Mouse (Mus musculus): ENCODE measurements around the gene Nupl1. TPM values are rescaled to one million over a fixed set of nuclear protein-coding genes. Genes with fewer than 3 reads are reported as not detected.

Gene Nupl1
- 0.21 TPM in 1 of 2 replicates, not detected in the other for polyA plus RNA-seq (2014; fragmentation: Nextera tagmentation; extraction: Ambion mirVana)

DNA sequence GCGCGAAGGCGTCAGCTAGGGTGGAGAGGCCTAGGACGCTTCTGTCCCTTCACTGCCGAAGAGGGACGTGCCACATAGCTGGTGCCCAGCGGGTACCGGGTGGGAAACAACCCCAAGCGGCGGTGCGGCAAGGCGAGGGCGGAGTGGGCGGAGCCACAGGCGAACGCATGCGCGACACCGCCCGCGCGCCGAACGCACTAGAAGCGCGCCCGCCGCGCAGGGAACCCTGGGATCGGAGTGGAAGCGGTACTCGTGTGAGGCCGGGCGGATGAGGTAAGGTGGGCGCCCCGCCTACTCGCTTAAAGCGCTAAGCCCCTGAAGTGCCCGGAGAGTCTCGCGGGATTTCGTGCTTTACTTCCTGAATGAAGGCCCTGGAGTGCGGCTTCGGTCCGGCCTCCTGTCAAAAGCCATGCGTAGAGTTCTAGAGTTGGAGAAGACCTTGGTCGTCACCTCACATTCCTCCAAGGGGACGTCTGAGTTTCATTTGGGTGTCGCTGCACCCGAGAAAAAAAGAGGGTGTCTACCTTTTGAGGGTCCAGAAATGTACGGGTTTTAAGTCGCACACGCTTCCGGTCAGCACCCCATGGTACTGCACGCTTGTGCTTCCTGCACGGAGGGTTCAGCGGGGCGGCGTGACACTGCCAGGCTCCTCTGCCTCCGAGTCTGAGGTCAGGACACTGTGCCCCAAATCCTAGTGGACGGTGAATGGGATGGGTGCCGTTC is at the start of gene Nupl1, which contains the start of gene Gm49336:
Gene Nupl1, minus strand, starts transcription at position 151 of the 723 bp plus-strand sequence.
Gene Gm49336, minus strand, starts transcription at position 227 of the 723 bp plus-strand sequence.
- H3K4me2 ChIP-seq (replicated peaks): peak within 1 kb of the TSS; percentile 93
- H3K9me3 ChIP-seq (ENCODE audit: control insufficient read depth, low read length): no peaks in the 10 kb centered on the region
- peak within 1 kb of the TSS; percentile 92 for H3K27ac ChIP-seq
- under 1% methylated on average over 62 of the region's 62 CpGs for WGBS
- ATAC-seq (ENCODE audit: low FRiP score) (peak; percentile 99), DNase-seq (ENCODE audit: low spot score) (peak; percentile 99)
- peak within 1 kb of the TSS; percentile 100 for H3K4me3 ChIP-seq (replicated peaks; ENCODE audit: low read length)
- peak within 1 kb of the TSS; percentile 99 for H3K9ac ChIP-seq
- no peaks in the 10 kb centered on the region for H3K27me3 ChIP-seq (ENCODE audit: control insufficient read depth, insufficient read depth, low read length)
- no peaks in the 10 kb centered on the region for H3K36me3 ChIP-seq (replicated peaks; ENCODE audit: control insufficient read depth, insufficient read depth)
- H3K4me1 ChIP-seq (replicated peaks; ENCODE audit: control insufficient read depth, insufficient read depth, low read length): peaks cover 22% of the 10 kb centered on the region

DNA sequence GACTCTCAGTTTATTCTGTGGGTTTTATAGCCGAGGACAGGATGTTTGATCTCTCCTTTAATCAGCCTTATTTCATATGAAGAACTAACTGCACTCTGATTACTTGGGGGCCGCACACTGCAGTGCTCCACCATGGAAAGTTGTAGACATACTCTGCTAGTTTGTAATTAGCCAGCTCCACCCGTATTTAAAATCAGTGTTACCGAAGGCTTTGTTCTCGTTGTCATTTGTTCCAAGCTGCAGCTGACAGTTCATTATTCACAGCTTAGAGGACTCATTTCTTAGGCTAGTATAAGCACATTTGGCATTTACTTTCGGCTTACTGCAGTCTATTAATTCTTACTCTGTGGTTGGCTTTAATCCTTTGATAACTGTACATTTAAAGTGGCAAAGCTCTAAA is 49.8 kb upstream of the Nupl1 start:
- WGBS: 43% methylated on average over 6 of the region's 6 CpGs
- peaks cover 46% of the 10 kb centered on the region for H3K36me3 ChIP-seq (replicated peaks; ENCODE audit: control insufficient read depth, insufficient read depth)
- no peak for ATAC-seq (ENCODE audit: low FRiP score)
- H3K9ac ChIP-seq: no peak overlapping the region
- H3K4me1 ChIP-seq (replicated peaks; ENCODE audit: control insufficient read depth, insufficient read depth, low read length): no peaks in the 10 kb centered on the region
- no peaks in the 10 kb centered on the region for H3K27me3 ChIP-seq (ENCODE audit: control insufficient read depth, insufficient read depth, low read length)
- no peak for DNase-seq (ENCODE audit: low spot score)
- no peak overlapping the region for H3K4me2 ChIP-seq (replicated peaks)
- H3K4me3 ChIP-seq (replicated peaks; ENCODE audit: low read length): no peak overlapping the region
- H3K27ac ChIP-seq: no peak overlapping the region
- H3K9me3 ChIP-seq (ENCODE audit: control insufficient read depth, low read length): no peaks in the 10 kb centered on the region

GRCm38 (mm10) chr14:60300224-60300991 is 49.2 kb upstream of the Nupl1 start:
- Histone ChIP-seq H3K4me3 (replicated peaks; ENCODE audit: low read length) (no peak overlapping the region), H3K9me3 (ENCODE audit: control insufficient read depth, low read length) (no peaks in the 10 kb centered on the region), H3K4me2 (replicated peaks) (no peak overlapping the region), H3K27ac (no peak overlapping the region), H3K4me1 (replicated peaks; ENCODE audit: control insufficient read depth, insufficient read depth, low read length) (no peaks in the 10 kb centered on the region), H3K27me3 (ENCODE audit: control insufficient read depth, insufficient read depth, low read length) (no peaks in the 10 kb centered on the region), H3K36me3 (replicated peaks; ENCODE audit: control insufficient read depth, insufficient read depth) (peaks cover 46% of the 10 kb centered on the region), H3K9ac (no peak overlapping the region)
- 70% methylated on average over 14 of the region's 14 CpGs for WGBS
- DNase-seq (ENCODE audit: low spot score) (peak; percentile 28), ATAC-seq (ENCODE audit: low FRiP score) (no peak)

GRCm38 (mm10) chr14:60295531-60295930 is 44.3 kb upstream of the Nupl1 start:
- no peak for ATAC-seq (ENCODE audit: low FRiP score)
- Histone ChIP-seq H3K27me3 (ENCODE audit: control insufficient read depth, insufficient read depth, low read length) (no peaks in the 10 kb centered on the region), H3K9me3 (ENCODE audit: control insufficient read depth, low read length) (no peaks in the 10 kb centered on the region), H3K36me3 (replicated peaks; ENCODE audit: control insufficient read depth, insufficient read depth) (peaks cover 61% of the 10 kb centered on the region), H3K27ac (no peak overlapping the region), H3K4me1 (replicated peaks; ENCODE audit: control insufficient read depth, insufficient read depth, low read length) (no peaks in the 10 kb centered on the region), H3K9ac (no peak overlapping the region), H3K4me2 (replicated peaks) (no peak overlapping the region), H3K4me3 (replicated peaks; ENCODE audit: low read length) (no peak overlapping the region)
- DNase-seq (ENCODE audit: low spot score): no peak
- 98% methylated on average over 1 of the region's 1 CpGs for WGBS

DNA sequence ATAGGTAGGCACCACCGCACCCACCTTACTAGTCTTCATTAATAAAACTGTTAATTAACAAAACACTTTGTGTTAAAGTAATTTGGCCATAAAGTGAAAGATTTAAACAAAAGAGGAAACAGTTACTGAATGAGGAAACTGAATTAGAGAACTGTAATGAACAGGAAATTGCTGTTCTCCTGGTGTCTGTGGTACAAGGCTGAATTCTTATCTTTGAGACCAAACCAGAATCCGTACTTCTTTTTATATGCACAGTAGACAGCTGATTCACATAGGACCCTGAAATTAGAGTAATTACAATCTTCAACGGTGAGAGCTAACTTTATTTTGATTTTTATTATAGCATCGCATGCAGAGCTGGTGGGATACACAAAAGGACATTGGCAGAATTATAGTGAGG is 39.1 kb upstream of the Nupl1 start:
- H3K27ac ChIP-seq: no peak overlapping the region
- H3K36me3 ChIP-seq (replicated peaks; ENCODE audit: control insufficient read depth, insufficient read depth): peaks cover 63% of the 10 kb centered on the region
- ATAC-seq (ENCODE audit: low FRiP score): no peak
- 93% methylated on average over 4 of the region's 4 CpGs for WGBS
- DNase-seq (ENCODE audit: low spot score): no peak
- no peaks in the 10 kb centered on the region for H3K4me1 ChIP-seq (replicated peaks; ENCODE audit: control insufficient read depth, insufficient read depth, low read length)
- H3K9ac ChIP-seq: no peak overlapping the region
- no peak overlapping the region for H3K4me2 ChIP-seq (replicated peaks)
- H3K9me3 ChIP-seq (ENCODE audit: control insufficient read depth, low read length): no peaks in the 10 kb centered on the region
- no peak overlapping the region for H3K4me3 ChIP-seq (replicated peaks; ENCODE audit: low read length)
- H3K27me3 ChIP-seq (ENCODE audit: control insufficient read depth, insufficient read depth, low read length): no peaks in the 10 kb centered on the region

GRCm38 (mm10) chr14:60286194-60286863 is 35.1 kb upstream of the Nupl1 start:
- ATAC-seq (ENCODE audit: low FRiP score): no peak
- Histone ChIP-seq H3K9me3 (ENCODE audit: control insufficient read depth, low read length) (no peaks in the 10 kb centered on the region), H3K9ac (no peak overlapping the region), H3K36me3 (replicated peaks; ENCODE audit: control insufficient read depth, insufficient read depth) (peaks cover 61% of the 10 kb centered on the region), H3K27ac (no peak overlapping the region), H3K4me2 (replicated peaks) (no peak overlapping the region), H3K27me3 (ENCODE audit: control insufficient read depth, insufficient read depth, low read length) (no peaks in the 10 kb centered on the region), H3K4me3 (replicated peaks; ENCODE audit: low read length) (no peak overlapping the region), H3K4me1 (replicated peaks; ENCODE audit: control insufficient read depth, insufficient read depth, low read length) (no peaks in the 10 kb centered on the region)
- WGBS: 85% methylated on average over 7 of the region's 7 CpGs
- no peak for DNase-seq (ENCODE audit: low spot score)

GRCm38 (mm10) chr14:60275301-60276276 is 24.4 kb upstream of the Nupl1 start:
- Histone ChIP-seq H3K9ac (no peak overlapping the region), H3K27ac (no peak overlapping the region), H3K36me3 (replicated peaks; ENCODE audit: control insufficient read depth, insufficient read depth) (peaks cover 23% of the 10 kb centered on the region), H3K4me3 (replicated peaks; ENCODE audit: low read length) (no peak overlapping the region), H3K4me1 (replicated peaks; ENCODE audit: control insufficient read depth, insufficient read depth, low read length) (no peaks in the 10 kb centered on the region), H3K27me3 (ENCODE audit: control insufficient read depth, insufficient read depth, low read length) (no peaks in the 10 kb centered on the region), H3K4me2 (replicated peaks) (no peak overlapping the region), H3K9me3 (ENCODE audit: control insufficient read depth, low read length) (no peaks in the 10 kb centered on the region)
- ATAC-seq (ENCODE audit: low FRiP score) (no peak), DNase-seq (ENCODE audit: low spot score) (no peak)
- WGBS: 97% methylated on average over 7 of the region's 7 CpGs

GRCm38 (mm10) chr14:60273346-60273745 is 22.1 kb upstream of the Nupl1 start:
- Histone ChIP-seq H3K9ac (no peak overlapping the region), H3K4me1 (replicated peaks; ENCODE audit: control insufficient read depth, insufficient read depth, low read length) (0 out of 2 replicates have a peak, but pooled peaks cover 3% of the 10 kb centered on the region), H3K4me3 (replicated peaks; ENCODE audit: low read length) (no peak overlapping the region), H3K36me3 (replicated peaks; ENCODE audit: control insufficient read depth, insufficient read depth) (peaks cover 12% of the 10 kb centered on the region), H3K27me3 (ENCODE audit: control insufficient read depth, insufficient read depth, low read length) (no peaks in the 10 kb centered on the region), H3K4me2 (replicated peaks) (no peak overlapping the region), H3K9me3 (ENCODE audit: control insufficient read depth, low read length) (no peaks in the 10 kb centered on the region), H3K27ac (no peak overlapping the region)
- WGBS: 77% methylated on average over 6 of the region's 6 CpGs
- DNase-seq (ENCODE audit: low spot score) (no peak), ATAC-seq (ENCODE audit: low FRiP score) (no peak)
